Mouse (Mus musculus) layer of hippocampus, postnatal 10 days (tissue): Measurements from ENCODE around the gene Cdkl3. TPM values are rescaled to one million over a fixed set of nuclear protein-coding genes. Genes with fewer than 3 reads are reported as not detected.

Experiments used
- DNase-seq, 2 experiments: peaks; one replicate each; pipeline ENCODE4 v3.0.0; 2021; ENCODE audit warnings: low spot score in 2 of 2
- long read RNA-seq: library from polyadenylated mRNA; stranded (forward); transcript quantifications from one replicate; pipeline ENCODE4 v2.0.0, GENCODE M21; 2023
- total RNA-seq, 2 experiments: library from RNA; stranded (reverse); gene quantifications; 2 replicates each; pipeline ENCODE4 v1.2.3; 2021

Cdkl3 gene
- 10 to 100 TPM; 18.8 to 23.4 TPM for total RNA-seq
- long read RNA-seq, partial matches to known transcripts = 34 of 46 reads
- long read RNA-seq, other reads (novel, unspliced or antisense) = 11 of 46 reads

DNA sequence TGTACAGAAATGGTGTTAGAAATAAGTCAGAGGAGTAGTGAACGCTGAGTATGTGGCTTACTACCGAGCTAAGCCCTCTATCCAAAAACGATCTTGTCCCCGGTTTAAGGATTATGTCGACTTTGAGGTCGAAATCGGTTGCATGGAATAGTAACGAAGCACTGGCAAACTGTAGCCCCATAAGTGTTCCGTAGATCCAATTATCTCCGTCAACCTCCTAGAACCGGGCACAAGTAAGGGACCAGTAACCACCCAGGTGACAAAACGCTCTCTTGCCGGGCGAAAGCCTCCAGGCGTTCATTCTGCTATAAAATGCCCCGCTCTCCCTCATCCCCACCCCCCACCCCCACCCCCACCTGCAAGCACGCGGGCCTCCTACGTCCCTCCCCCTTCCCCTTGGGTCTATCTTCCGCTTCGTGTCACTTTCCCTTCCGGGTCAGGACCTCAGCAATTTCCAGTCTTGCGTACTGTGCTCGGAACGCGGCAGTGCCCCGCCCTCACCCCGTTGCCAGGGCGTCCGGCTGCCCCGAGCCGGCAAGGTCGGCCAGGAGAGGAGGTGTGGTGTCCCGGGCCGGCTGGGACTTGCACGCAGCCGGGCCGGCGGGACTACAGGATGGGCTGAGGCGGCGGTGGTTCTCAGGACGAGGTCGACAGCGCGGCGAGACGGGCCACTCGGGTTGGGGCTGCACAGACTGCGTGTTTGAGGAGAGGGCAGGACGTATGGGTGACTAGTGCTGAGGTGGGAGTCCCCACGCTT is at the start of gene Cdkl3:
Gene Cdkl3 (plus strand): TSS at position 450 of the 757 bp plus-strand sequence.
- peak; percentile 84 to 90 for DNase-seq

GRCm38 (mm10) chr11:51956112-51956511 is 47.9 kb upstream of the Cdkl3 start:
- DNase-seq = no peak

DNA sequence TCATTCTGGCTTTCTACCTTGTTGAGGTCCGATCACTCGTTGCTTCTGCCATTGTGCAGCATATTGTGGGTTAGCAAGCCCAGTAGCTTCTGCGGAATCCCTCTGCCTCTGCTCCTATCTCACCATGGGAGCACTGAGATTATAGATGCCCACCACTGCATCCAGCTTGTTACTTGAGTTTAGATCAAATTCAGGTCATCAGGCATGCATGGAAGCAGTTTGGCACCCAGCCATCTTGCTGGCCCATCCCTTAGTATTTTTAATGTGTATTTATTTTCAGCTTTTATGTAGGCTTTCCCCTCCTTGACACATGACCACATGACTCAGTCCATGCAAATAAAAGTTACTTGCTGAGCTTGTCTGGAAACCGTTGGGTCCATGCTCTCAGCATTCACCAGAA is 46.3 kb upstream of the Cdkl3 start:
- DNase-seq = no peak

GRCm38 (mm10) chr11:51959511-51959910 is 44.5 kb upstream of the Cdkl3 start:
- no peak for DNase-seq

DNA sequence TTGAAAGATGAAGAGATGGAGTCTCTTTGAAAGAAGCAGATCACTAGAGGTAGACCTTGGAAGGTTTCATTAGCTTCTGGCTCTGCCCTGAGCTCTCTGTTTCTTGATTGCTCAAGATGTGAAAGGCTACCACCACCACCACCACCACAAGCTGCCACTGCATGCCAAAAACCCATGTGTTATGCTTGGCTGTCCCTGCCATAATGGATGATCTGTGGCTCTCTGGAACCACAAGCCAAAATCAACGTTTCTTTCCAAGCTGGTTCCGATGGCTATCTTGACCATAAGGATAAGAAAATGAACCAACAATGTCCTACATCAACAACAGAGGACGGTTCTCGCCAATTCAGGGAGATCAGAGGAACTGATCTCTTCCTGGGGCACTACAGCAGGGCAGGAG is 44.0 kb upstream of the Cdkl3 start:
- no peak for DNase-seq

DNA sequence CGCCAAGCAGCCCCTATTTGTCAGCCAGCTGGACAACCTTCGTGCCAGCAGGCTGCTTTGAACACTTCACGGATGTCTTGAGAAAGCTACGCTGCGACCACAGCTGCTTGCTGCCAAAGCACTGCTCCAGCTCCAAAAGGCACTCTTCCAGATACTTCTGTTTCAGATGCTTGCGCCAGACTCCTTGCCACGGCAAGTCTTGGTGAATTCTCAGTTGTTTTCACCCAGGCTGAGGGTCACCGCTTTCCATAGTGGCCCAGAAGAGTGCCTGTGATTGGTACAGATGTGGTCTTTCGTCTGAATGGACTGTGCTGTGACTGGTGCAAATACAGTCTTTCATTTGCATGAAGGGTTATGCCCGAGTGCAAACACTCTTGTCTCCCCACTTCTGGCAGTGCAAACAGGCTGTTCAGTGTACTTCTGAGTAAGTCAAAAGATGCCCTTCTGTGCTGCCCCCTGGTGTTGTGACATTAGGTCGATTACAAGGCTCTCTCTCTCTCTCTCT is 43.0 kb upstream of the Cdkl3 start:
- DNase-seq = peak; percentile 40 to 48

DNA sequence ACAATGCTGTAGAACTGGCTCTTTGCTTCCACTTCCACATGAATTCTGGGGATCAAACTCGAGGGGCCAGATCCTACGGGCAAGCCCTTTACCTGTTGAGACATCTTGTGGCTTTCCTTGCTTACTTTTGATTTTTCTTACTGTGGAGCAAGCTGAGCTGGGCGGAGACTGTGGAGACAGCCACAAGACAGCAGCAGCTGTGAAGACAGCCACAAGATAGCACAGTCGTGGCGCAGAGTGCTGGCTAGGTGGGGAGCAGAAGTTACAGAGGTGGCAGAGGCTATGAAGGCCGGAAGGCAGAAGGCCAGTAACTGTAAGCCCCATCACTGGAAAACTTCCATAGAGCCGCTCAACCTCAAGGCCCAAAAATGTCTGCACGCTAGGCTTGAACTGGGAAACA is 42.3 kb upstream of the Cdkl3 start:
- DNase-seq = no peak

GRCm38 (mm10) chr11:51962277-51962676 is 41.7 kb upstream of the Cdkl3 start:
- no peak for DNase-seq

- DNase-seq = no peak
Observed at GRCm38 (mm10) chr11:51966651-51967050, 37.4 kb upstream of the Cdkl3 start.

DNA sequence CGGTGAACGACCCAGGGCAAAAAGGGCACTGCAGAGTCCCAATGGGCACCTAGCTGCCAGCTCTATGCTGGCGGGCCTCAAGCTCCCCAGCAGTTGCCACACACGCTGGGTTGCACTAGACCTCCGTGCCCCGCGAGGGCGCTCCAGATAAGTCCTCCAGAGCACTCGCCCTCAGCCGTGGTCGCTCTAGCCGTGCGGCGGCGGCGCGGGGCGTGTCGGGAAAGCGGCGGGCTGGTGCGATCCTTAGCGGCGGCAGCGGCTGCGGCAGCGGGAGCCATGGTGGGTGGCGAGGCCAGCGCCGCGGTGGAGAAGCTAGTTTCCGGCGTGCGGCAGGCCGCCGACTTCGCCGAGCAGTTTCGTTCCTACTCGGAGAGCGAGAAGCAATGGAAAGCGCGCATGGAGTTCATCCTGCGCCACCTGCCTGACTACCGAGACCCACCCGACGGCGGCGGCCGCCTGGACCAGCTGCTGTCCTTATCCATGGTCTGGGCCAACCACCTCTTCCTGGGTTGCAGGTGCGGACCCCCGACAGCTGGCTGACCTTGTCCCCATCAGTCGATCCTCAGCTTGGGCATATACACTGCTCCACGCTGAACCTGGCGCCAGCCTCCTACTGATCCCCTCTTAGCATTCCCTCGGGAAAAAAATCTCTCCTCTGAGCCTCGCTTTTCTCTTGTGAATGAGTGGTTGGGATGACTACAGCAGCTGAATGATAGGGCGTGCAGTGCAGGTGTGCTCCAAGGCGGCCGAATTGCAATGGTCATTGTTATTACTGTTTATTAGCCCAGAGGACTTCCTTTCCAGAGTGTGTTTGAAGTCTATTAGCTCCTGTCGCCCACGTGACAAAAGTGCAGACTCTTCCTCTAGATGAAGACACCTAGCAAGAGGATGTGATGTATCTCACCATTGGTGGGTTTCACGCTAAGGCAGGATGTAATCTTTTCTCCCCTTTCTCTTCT is 36.3 kb upstream of the Cdkl3 start, which contains the start of gene Cdkn2aipnl:
Gene Cdkn2aipnl (plus strand): TSS at position 219 of the 959 bp plus-strand sequence.
- DNase-seq = peak; percentile 98 to 99

DNA sequence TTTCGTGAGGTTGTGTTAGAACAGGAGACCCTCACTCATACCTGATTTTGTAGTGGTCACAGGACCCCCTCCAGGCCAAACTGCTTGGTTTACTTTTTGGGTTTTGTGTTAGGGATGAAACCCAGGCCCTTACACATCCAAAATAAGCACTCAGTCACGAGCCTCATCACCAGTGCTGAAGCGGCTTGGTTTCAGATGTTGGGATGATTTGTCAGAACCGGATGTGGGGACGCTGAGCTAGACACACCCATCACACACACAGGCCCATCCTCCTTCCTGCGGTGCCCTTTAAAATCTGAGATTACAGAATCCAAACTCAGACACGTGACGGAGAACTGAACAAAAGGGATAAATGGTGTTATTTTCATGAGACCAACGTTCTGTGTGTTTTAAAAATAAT is 35.1 kb upstream of the Cdkl3 start:
- no peak for DNase-seq

- no peak for DNase-seq
Observed at GRCm38 (mm10) chr11:51969511-51969910, 34.5 kb upstream of the Cdkl3 start.

DNA sequence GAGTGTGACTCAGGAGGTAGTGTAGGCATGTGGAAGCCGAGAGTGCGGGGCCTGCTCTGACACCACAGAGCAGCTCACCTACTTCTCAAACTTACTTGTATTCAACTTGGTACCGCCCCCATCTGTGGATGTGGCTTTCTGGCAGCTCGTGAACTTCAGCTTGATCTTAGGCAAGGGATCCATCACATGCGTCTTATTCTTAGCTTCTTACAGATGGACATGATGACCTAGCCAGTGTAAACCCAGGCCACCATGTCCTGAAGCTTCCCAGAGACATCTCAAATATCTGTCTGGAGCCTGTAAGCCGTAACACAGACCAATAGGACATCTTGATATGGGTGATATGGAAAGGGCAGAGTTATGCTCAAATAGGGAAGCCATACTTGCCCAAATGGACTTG is 32.4 kb upstream of the Cdkl3 start:
- DNase-seq = no peak

DNA sequence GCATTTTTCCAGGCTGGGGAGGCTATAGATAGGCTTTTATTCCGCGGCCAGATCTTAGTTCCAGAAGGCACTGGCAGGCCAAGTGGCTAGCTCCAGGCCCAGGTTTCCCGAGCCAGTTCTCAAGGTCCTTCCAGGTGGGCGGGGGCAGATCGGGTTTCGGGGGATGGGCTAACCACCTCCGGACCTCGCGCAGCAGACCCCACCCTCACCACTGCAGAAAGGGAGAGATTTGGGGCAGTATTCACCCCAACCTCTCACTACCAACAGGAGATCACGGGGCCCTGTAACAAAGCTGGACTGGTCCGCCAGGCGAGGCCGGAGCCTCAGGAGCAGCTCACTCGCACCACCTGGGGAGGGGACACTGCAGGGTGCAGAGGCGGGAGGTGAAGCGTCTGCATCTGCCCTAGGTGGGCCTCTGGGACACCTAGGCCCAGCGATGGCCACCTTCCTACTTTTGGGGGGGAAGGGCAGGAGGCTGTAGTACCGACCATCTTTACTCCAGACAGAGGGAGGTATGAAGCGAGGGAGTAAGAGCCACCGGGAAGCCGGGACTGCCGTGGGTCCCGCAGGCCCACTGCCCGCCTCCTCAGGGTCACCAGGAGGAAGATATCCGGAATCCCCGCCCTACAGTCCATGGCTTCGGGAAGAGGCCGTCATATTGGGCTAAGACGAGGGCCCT is 4.3 kb upstream of the Cdkl3 start:
- DNase-seq = peak in 1 of 2 experiments; percentile 46

DNA sequence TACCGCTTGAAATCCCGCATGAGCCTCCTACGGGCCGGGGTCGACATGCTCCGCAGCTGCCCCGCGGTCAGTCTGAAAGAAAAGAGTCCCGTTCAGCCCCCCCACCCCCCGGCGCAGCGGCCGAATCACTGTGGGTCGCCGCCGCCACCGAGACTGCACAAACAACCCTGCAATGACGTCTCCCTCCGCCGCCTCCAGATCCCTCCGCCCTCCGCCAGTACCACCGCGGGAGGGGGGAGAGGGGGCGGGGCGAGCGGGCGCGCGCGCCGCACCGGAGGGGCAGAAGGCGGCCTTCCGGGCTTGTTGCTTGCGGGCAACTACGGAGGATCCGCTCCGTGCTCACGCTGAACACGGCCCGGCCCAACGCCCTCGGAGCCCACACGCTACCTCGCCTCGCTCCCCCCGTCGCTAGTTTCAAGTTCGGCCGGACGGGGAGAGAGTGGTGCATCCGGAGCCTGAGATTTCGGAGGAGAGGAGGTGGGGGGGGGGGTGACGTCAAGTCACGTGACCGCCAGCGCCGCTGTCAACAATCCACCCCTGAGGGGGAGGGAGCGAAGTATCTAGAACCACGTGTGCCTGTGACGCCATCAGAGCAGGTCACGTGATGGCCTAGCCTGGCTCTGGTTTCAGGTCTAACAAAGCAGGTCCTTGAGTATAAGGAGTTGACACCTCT is 3.6 kb upstream of the Cdkl3 start, which contains the start of gene Ube2b:
Gene Ube2b (minus strand): TSS at position 473 of the 673 bp plus-strand sequence.
- peak; percentile 95 to 97 for DNase-seq

DNA sequence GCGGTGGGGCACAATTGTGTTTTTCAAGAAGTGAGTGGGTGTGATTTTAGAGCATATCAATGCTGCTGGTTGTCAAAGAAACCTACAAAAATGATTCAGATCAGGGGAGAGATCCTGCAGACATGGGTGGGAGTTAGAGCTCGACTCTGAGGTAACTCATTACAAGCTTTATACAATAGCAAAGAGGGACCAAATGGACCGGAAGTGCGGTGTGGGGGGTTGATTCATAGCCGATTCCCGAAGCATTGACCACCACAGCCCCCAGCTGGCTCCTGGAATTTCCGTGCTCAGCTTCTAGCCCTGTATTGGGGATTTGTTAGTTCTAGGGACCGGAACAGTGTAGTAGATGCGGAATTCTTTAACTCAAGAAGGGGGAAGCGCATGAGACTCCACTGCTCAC is 2.7 kb upstream of the Cdkl3 start:
- peak in 1 of 2 experiments; percentile 10 for DNase-seq

DNA sequence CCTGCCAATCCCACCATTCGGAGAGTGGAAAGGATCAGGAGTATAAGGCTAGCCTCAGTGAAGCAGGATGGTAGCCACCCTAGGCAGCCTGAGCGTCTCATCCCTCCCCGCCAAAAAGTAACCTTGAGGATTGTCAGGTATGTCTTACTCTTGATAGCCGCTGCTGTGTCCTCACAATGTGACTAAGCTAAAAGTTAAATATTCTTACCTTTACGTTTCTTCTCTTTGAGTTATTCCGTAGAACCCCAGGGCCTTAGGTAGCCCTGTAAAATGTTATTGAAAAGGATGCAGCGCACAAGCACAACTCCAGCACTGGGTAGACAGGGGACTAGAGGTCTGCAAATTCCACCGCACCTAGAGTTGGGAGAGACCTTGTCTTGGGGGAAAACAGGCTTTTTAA is 2.2 kb upstream of the Cdkl3 start:
- no peak for DNase-seq

DNA sequence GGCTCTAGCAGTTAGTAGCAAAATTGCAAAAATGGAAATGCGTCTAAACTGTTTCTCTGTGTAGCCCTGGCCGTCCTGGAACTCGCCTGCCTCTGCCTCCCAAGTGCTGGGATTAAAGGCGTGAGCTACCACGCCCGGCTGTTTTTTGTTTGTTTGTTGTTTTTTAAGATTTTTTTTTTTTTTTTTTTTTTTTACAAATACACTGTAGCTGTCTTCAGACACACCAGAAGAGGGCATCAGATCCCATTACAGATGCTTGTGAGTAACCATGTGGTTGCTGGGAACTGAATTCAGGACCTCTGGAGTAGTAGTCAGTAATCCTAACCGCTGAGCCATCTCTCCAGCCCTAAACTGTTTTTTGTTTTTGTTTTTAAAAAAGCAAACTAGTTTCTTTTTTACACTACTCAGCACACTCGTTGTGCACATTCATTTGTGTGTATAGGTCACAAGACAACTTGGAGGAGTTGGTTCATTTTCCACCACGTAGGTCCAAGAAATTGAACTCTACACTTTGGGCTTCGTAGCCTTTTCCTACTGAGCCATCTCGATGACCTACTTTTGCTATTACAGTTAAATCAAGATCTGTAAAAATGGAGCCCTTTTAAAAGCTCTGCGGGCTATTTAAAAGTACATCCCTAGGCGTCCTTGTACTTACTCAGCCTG is 1.0 kb upstream of the Cdkl3 start:
- no peak for DNase-seq

DNA sequence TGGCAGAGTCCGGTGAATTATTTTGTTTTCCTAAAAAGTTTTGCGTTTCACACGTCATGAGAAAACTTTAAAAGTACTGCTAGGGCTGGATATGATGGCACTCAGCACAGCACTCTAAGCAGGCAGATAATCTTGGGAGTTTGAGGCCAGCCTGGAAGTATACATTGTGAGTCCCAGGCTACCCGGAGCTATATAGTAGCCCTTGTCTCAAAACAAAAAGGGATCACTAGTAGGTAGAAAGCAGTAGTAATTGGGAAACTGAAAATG is 583 bp upstream of the Cdkl3 start:
- no peak for DNase-seq

DNA sequence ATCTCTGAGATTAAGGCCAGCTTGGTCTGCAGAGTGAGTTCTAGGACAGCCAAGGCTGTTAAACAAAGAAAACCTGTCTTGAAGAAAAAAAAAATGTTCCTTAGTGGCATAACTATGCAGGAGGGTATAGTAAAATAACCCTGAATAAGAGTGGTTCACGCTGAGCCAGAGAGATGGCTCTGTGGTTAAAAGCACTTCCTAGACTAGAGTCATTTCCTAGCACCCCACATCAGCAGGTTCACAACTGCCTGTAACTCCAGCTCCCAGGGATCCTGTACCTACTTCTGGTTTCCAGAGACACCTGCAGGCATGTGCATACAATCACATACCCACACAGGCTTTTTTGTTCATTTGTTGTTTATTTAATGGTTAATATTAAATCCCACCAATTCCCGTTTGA is 1.6 kb downstream of the Cdkl3 start:
- no peak for DNase-seq
